Mouse (Mus musculus): ENCODE data around the gene Gria1. TPM values are rescaled to one million over a fixed set of nuclear protein-coding genes. Genes with fewer than 3 reads are reported as not detected.

The Gria1 gene
- total RNA-seq, 1 experiment from 2014 or later = 0.24 TPM

DNA sequence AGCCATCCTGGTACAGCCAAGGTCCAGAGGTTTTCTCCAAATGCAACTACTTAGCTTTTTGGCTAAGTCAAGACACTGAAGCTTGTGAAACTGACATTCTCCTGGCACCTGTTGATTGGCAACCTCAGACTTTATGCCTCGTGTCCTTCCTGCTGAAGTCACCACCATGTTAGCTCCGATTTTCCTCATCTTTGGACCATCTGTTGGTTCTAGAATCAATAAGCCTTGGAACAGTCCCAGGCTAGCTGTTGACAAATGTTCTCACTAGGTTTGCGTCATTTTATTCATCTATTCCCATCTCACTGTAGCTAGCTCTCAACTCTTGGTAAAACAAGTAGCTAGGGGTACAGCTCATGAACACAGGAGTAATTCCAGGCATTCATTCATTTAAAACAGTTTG is 51.3 kb downstream of the Gria1 start:
- DNase-seq = no peak

DNA sequence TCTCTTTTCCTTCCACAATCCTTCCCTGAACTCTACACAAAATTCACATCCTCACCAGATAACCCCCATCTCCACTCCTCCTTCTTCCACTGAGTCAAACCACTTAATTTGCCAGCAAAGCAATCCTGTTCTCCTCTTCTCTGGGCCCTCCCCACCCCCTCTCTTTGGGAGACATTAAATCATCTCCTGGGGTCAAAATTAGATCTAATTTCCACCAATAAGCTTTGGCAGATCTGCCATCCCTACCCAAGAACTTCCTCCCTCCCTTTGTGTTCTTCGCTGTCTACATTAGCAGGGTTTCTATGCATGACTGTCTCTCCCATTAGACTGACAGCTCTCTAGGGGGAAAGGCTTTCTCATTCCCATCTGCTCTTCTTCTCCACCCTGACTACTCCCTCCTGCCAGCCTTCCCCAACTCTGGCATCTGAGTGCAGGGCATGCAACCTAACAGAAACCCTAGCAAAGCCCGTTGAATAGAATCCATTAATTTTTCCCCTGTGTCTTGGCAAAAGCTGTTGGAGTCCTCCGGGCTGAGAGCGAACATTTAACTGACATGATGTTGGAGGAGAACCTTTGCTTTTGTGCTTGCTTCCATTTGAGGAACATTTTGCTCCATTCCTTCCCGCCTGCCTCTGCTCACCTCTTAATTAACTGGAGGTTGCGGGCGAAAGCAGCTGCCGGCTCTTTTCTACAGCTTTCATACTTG is 59.2 kb downstream of the Gria1 start:
- DNase-seq = no peak

DNA sequence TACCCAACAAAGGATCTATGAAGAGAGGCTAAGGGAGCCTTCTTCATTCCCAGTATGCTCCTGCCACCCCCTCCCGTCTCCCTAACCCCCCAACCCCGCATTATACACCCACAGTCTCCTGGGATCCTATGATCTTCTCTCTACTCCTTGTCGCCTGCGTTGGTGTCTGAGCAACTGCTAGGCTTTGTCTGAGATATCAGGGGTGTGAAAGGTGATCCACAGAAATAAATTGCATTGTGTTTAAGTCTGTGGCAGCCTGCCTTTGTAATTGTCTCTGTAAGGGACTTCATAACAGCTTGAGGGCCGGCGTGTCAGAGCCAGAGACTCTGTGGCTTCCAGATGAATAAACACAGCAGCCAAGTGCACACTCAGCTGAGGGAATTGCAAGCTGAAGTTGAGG is 61.0 kb downstream of the Gria1 start:
- DNase-seq = no peak

DNA sequence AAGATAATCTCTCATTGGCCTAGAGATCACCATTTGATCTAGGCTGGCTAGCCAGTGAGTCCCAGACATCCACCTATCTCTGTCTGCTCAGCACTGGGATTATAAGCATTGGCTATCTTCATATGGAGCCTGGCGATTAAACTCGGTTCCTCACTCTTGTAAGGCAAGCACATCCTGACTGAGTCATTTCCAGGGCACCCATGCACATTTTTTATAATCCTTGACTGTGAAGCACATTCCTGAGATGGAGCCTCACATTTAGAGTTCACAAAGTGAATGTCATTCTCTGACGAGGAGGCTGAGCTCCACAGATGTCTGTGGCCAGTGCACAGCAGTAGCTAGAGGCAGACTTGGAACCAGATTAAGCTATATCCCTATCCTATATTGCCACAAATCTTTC is 68.2 kb downstream of the Gria1 start:
- DNase-seq = no peak

GRCm38 (mm10) chr11:57089527-57089926 is 78.3 kb downstream of the Gria1 start:
- peak; percentile 53 for DNase-seq

- no peak for DNase-seq
These were observed 79.5 kb downstream of the Gria1 start for GRCm38 (mm10) chr11:57090705-57091104.

DNA sequence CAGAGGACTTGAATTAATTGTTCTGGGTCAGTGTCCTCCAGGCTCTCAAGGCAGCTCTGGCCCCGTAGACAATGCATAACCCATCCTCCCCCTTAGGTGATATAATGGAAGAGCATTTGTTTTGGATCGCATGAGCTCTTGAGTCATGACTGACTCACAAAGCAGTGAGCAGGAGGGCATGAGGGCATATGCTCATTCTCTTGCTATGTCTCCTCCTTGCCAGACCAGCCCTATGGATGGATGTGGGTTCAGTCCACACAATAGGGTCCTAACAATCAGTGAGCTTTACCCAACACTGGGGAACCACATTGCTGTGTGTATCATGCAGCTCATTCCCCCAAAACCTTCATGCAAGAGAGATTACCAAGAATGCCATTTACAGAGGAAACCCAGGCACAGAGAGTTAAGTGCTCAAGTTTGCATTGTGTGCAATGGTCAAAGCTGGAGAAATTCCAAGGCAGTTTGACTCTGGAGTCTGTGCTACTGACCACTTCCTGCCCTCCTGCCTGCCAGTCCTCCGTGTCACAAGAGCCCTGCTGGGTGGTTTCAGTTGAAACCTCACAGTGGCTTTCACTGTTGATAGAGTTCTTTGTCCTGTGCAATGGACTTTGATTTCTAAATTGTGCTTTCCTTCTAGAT is 80.2 kb downstream of the Gria1 start:
- DNase-seq = no peak

DNA sequence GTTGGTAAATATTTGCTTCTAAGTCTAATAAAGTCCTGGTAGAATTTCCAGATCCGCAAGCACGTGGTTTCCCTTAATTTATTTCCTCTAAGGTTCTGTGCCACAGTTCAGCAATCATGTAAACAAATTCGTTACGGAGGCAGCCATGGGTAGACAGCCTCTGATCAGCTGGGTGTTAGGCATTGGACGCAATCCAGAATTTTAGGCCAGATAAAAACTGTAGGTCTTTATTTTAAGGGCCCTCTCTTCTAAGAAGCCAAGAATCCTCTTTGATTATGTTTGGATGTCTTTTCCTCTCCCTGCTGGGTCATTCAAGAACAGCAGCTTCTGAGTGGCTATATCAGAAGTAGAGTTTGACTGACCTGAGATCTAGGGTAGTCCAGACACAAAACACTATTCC is 89.3 kb downstream of the Gria1 start:
- no peak for DNase-seq

DNA sequence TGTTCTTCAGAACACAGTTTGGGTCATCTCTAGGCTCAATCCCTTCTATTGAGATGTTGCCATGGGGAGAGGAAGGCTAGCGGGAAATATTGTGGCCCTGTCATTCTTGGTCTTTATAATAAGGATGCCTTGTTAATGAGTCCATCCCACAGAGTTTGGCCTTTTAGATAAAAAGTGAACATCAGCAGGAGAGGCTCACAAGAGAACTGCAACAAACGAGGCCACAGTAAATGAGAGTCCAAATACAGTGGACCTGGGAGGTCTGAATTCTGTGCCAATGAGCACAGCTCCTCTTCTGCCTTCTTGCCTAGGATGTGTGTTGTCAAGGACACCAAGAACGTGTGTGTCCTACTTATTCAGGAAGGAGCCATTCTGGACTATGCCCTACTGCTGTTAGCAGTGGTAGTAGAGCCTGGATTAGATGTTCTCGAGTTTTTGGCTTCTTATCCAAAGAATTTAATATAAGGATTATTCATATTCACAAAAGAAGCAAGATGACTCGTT is 92.6 kb downstream of the Gria1 start:
- no peak for DNase-seq

GRCm38 (mm10) chr11:57105683-57106082 is 94.5 kb downstream of the Gria1 start:
- no peak for DNase-seq

- DNase-seq = peak; percentile 71
These were observed 101.2 kb downstream of the Gria1 start for GRCm38 (mm10) chr11:57112386-57112785.

DNA sequence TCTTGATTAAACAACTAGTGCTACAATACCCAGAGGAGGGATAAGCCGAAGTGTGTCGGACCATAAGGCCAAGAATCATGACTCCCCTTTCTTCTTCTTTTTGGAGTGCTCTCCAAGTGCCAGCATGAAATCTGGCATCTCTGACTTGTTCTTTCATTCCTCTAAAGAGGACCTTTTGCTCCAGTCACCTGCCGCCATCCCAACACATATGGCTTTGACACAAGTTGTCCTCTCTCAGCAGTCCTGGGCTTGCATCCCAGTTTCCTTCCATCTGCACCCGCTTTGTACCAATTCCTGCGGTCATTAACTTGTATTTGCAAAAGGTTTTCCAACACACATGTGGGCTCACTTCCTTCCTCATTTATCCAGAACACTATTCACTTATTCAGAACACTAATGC is 103.2 kb downstream of the Gria1 start:
- DNase-seq = no peak

- no peak for DNase-seq
These were observed 115.9 kb downstream of the Gria1 start for GRCm38 (mm10) chr11:57127066-57127465.

GRCm38 (mm10) chr11:57140162-57140780 is 129.1 kb downstream of the Gria1 start:
- no peak for DNase-seq

DNA sequence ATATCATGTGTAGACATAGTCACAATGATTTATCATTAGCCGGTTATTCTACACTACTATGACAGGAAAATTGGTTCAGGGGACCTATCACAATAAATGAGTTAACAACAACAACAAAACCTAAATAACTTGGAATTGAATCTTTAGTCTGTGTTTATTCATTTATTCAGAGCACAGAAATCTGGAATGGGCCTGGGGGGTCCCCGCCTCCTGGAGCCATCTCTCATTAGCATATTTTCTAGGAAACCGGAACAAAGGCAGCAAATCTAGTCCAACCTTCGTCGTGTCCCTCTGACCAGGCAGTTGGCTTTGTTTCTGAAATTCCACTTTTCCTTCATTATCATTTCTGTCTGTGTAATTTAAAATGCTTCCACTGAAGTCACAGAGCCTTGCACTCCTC is 132.5 kb downstream of the Gria1 start:
- DNase-seq = no peak

DNA sequence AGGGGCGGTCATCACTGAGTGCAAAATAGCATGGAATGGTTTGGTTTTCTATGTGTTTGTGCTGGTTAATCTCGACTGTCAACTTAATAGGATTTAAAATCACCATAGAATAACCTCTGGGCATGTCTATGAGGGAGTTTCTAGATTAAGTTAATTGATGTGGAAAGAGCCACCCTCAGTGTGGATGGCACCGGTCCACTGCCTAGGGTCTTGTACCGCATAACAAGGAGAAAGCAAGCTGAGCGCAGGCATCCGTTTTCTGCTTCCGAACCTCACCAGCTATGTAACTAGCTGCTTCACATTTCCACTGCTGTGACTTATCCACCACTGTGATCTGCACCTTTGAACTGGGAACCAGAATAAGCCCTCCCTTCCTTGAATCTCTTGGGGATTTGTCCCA is 134.0 kb downstream of the Gria1 start:
- DNase-seq = no peak

- no peak for DNase-seq
These were observed 134.5 kb downstream of the Gria1 start for GRCm38 (mm10) chr11:57145704-57146103.

GRCm38 (mm10) chr11:57151674-57152073 is 140.5 kb downstream of the Gria1 start:
- no peak for DNase-seq

DNA sequence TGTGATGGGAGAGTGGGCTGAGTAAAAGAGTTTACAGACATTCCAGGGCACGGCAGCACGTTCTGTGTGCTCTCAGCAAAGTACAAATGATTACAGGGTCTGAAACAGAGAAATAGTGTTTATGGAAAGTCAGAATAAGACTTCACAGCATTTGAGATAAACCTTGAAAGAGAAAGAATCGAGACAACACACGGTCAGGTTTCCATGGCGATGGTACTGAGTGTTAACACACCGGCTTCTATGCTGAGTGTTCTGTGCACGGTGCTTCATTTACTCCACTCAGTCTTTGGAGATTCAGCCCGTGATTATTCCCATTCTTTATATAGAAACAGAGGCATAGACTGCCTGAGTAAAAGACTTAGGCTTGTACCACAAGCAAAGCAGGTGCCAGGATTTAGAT is 143.8 kb downstream of the Gria1 start:
- no peak for DNase-seq

DNA sequence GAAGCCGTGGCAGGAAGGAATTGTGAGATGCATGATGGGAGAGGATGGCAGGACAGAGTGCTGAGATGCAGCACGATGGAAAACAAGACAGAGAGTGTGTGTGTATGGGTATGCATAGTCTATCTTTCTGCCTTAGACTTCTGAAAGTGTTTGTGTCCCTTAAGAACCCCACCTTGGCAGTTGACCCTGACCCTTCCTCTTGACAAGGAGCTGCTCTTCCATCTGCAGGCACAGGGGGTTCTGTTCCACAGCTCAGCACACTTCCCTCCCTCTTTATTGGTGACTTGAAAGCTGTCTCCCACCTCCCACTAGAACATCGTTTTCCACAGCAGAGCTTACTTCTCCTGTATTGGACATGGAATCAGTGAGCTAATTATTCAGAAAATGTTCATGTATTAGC is 148.2 kb downstream of the Gria1 start:
- DNase-seq = no peak

GRCm38 (mm10) chr11:57160076-57160475 is 148.9 kb downstream of the Gria1 start:
- DNase-seq = no peak

GRCm38 (mm10) chr11:57162931-57163330 is 151.7 kb downstream of the Gria1 start:
- DNase-seq = no peak

- DNase-seq = no peak
These were observed 158.9 kb downstream of the Gria1 start for GRCm38 (mm10) chr11:57170058-57170457.

GRCm38 (mm10) chr11:57174165-57174564 is 163.0 kb downstream of the Gria1 start:
- no peak for DNase-seq

All from adrenal gland, postnatal 25 days (tissue).